Mouse (Mus musculus) gastrocnemius, postnatal 25 days (tissue): Measurements from ENCODE around the gene Clps. TPM values are rescaled to one million over a fixed set of nuclear protein-coding genes. Genes with fewer than 3 reads are reported as not detected.

Experiments
- DNase-seq: peaks from one replicate; pipeline ENCODE4 v3.0.0; 2022
- microRNA-seq, 2 experiments: library from miRNA; unstranded; fragments of <30 nt; microRNA quantifications; one replicate each; pipeline ENCODE4 v1.2.0; 2021; ENCODE audit warnings: borderline replicate concordance in 2 of 2
- total RNA-seq, 2 experiments: library from RNA; stranded (reverse); gene quantifications; 1 replicate in 1 of 2; 2 replicates in 1 of 2; pipeline ENCODE4 v1.2.3; 2021

Gene Clps
- total RNA-seq, 2 experiments from 2014 or later = not detected

- DNase-seq = peak; percentile 84
Measured at GRCm38 (mm10) chr17:28518615-28519071, 41.9 kb downstream of the Clps start.

GRCm38 (mm10) chr17:28517956-28518614 lies 42.5 kb downstream of the Clps start:
- peak; percentile 98 for DNase-seq

GRCm38 (mm10) chr17:28517441-28517955 lies 43.1 kb downstream of the Clps start, which contains the start of gene Fkbp5:
Fkbp5 (minus strand) TSS chr17:28517527.
- DNase-seq = peak; percentile 94

- no peak for DNase-seq
Measured at GRCm38 (mm10) chr17:28516881-28517280, 43.7 kb downstream of the Clps start.

GRCm38 (mm10) chr17:28515431-28516341 lies 44.9 kb downstream of the Clps start:
- DNase-seq = peak; percentile 88

GRCm38 (mm10) chr17:28514555-28514954 lies 46.0 kb downstream of the Clps start:
- no peak for DNase-seq

GRCm38 (mm10) chr17:28513844-28514243 lies 46.7 kb downstream of the Clps start:
- peak; percentile 72 for DNase-seq

GRCm38 (mm10) chr17:28513337-28513736 lies 47.2 kb downstream of the Clps start:
- no peak for DNase-seq

- peak; percentile 97 for DNase-seq
Measured at GRCm38 (mm10) chr17:28512696-28513095, 47.9 kb downstream of the Clps start.

- no peak for DNase-seq
Measured at GRCm38 (mm10) chr17:28511616-28512541, 48.7 kb downstream of the Clps start.

GRCm38 (mm10) chr17:28510445-28511342 lies 49.9 kb downstream of the Clps start:
- peak; percentile 60 for DNase-seq

Small RNA genes within 50 kb of the gene (microRNA-seq; reads per million reads assigned to microRNA genes)
- gene Gm25195 (0 reads per million in 2 experiments), gene Mir6969 (0 reads per million in 2 experiments)

Other genes starting within 250 kb of the Clps start
- 10 to 100 TPM in 1 of 2 experiments, 1 to 10 TPM in 1; 9.2 to 11.6 TPM for gene Fance, start 247.2 kb downstream of the Clps start, total RNA-seq
- 100 to 1,000 TPM; 364 to 390 TPM for gene Rpl10a, start 232.3 kb downstream of the Clps start, total RNA-seq
- gene Tead3, start 209.9 kb downstream of the Clps start, total RNA-seq = 1 to 10 TPM; 6.9 to 8.8 TPM
- gene Tulp1, start 195.5 kb downstream of the Clps start, total RNA-seq = not detected
- 10 to 100 TPM; 61.0 to 63.6 TPM for gene Fkbp5, start 43.2 kb downstream of the Clps start, total RNA-seq
- gene Armc12, start 30.0 kb downstream of the Clps start, total RNA-seq = not detected
- not detected for gene Clpsl2, start 11.4 kb downstream of the Clps start, total RNA-seq
- not detected for gene Lhfpl5, start 14.9 kb upstream of the Clps start, total RNA-seq
- 10 to 100 TPM; 25.0 to 31.4 TPM for gene Srpk1, start 61.9 kb upstream of the Clps start, total RNA-seq
- under 1 TPM in 1 of 2 experiments, not detected in 1; 0.27 TPM for gene Slc26a8, start 129.5 kb upstream of the Clps start, total RNA-seq
- gene Mapk14, start 130.6 kb upstream of the Clps start, total RNA-seq = 10 to 100 TPM; 68.0 to 81.3 TPM
- gene AC170998.1, start 165.3 kb upstream of the Clps start, total RNA-seq = under 1 TPM in 1 of 2 experiments, not detected in 1; 0.94 TPM
- gene Mapk13, start 208.5 kb upstream of the Clps start, total RNA-seq = under 1 TPM in 1 of 2 experiments, not detected in 1; 0.16 TPM
- gene Brpf3, start 240.3 kb upstream of the Clps start, total RNA-seq = 10 to 100 TPM; 12.1 to 12.3 TPM